Mouse (Mus musculus): Measurements from ENCODE around the gene Epo. TPM values are rescaled to one million over a fixed set of nuclear protein-coding genes. Genes with fewer than 3 reads are reported as not detected.

The Epo gene
- total and polyA plus RNA-seq, 3 experiments, result not detected

- no peaks in the 10 kb centered on the region for H3K9me3 ChIP-seq (replicated peaks; ENCODE audit: low read length)
- H3K27me3 ChIP-seq (replicated peaks), result peaks cover 6% of the 10 kb centered on the region
- no peak for DNase-seq (ENCODE audit: extremely low read depth)
- no peak overlapping the region for H3K4me3 ChIP-seq (replicated peaks in 1 of 3; ENCODE audit: low read depth in 2 of 3, low read length in 2 of 3, poor library complexity in 1 of 3)
- H3K4me1 ChIP-seq (ENCODE audit: control insufficient read depth in 1 of 2, insufficient read depth in 2 of 2), result no peaks in the 10 kb centered on the region
- H3K79me2 ChIP-seq (replicated peaks; ENCODE audit: control insufficient read depth, extremely low read depth, insufficient read depth, poor library complexity, severe bottlenecking), result no peaks in the 10 kb centered on the region
- H3K36me3 ChIP-seq (replicated peaks in 1 of 2; ENCODE audit: control insufficient read depth in 1 of 2, insufficient read depth in 1 of 2, low read length in 1 of 2), result no peaks in the 10 kb centered on the region
- H3K4me2 ChIP-seq (ENCODE audit: insufficient read depth, low read depth, poor library complexity, severe bottlenecking), result no peak overlapping the region
- H3K9ac ChIP-seq (ENCODE audit: insufficient read depth, low read depth), result no peak overlapping the region
- dilution Hi-C loops (cut with MboI; ENCODE audit: extremely low pct_ligation_motif_present, extremely low pct_unique_long_range_greater_than_20kb, low sequenced_read_pairs) (no loop called here), in situ Hi-C loops (cut with MboI; ENCODE audit: low pct_ligation_motif_present, low pct_unique_long_range_greater_than_20kb, low sequenced_read_pairs) (no loop called here)
- no peak overlapping the region for H3K27ac ChIP-seq (ENCODE audit: insufficient read depth, low read depth)
- TF ChIP-seq NELFE (IDR thresholded peaks at IDR 0.05; ENCODE audit: low read depth, low read length), result no peak
These were observed 7.9 kb upstream of the Epo start for GRCm38 (mm10) chr5:137540991-137541390.

DNA sequence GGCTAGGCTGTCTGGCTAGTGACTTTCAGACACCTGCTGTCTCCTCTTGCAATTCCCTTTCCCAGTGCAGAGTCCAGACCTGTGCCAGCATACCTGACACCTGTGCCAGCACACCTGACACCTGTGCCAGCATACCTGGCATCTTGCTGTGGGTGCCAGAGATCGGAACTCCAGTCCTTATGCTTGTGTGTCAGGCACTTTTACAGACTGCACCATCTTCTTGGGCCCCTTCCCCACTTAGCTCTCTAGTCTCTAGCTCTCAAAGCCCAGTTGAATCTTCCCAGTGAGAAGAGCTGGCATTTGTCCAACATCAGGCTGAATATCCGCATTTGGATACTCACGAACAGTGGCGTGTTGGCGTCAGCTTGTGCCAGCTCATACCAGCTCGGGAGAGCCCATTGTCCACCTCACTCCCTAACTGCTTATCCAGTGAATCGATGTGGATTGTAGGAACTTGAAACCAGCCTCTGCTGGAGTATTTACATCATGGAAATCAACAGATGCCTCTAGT lies 6.3 kb upstream of the Epo start:
- Histone ChIP-seq H3K9ac (ENCODE audit: insufficient read depth, low read depth) (no peak overlapping the region), H3K27ac (ENCODE audit: insufficient read depth, low read depth) (no peak overlapping the region), H3K9me3 (replicated peaks; ENCODE audit: low read length) (no peaks in the 10 kb centered on the region), H3K4me3 (replicated peaks in 1 of 3; ENCODE audit: low read depth in 2 of 3, low read length in 2 of 3, poor library complexity in 1 of 3) (no peak overlapping the region), H3K4me1 (ENCODE audit: control insufficient read depth in 1 of 2, insufficient read depth in 2 of 2) (peaks cover 0 to 8% of the 10 kb centered on the region in 2 experiments; a peak in 2 of 4 replicates), H3K27me3 (replicated peaks) (peaks cover 1% of the 10 kb centered on the region), H3K4me2 (ENCODE audit: insufficient read depth, low read depth, poor library complexity, severe bottlenecking) (no peak overlapping the region), H3K36me3 (replicated peaks in 1 of 2; ENCODE audit: control insufficient read depth in 1 of 2, insufficient read depth in 1 of 2, low read length in 1 of 2) (no peaks in the 10 kb centered on the region), H3K79me2 (replicated peaks; ENCODE audit: control insufficient read depth, extremely low read depth, insufficient read depth, poor library complexity, severe bottlenecking) (no peaks in the 10 kb centered on the region)
- DNase-seq (ENCODE audit: extremely low read depth), result no peak
- no peak for TF ChIP-seq USF1 (IDR thresholded peaks at IDR 0.05; ENCODE audit: low read depth, low read length)
- no peak for TF ChIP-seq RAD21 (IDR thresholded peaks at IDR 0.05; ENCODE audit: low read depth, low read length)
- no peak for TF ChIP-seq NELFE (IDR thresholded peaks at IDR 0.05; ENCODE audit: low read depth, low read length)
- TF ChIP-seq ZMIZ1 (IDR thresholded peaks at IDR 0.05; ENCODE audit: low read depth, low read length), result no peak
- TF ChIP-seq POLR2AphosphoS2 (IDR thresholded peaks at IDR 0.05; ENCODE audit: low read depth, low read length), result no peak
- no peak for TF ChIP-seq HCFC1 (IDR thresholded peaks at IDR 0.05; ENCODE audit: low read depth, low read length)
- no peak for TF ChIP-seq POLR2A (IDR thresholded peaks at IDR 0.05; ENCODE audit: low read depth, low read length)
- TF ChIP-seq NRF1 (IDR thresholded peaks at IDR 0.05; ENCODE audit: low read depth, low read length), result no peak
- TF ChIP-seq E2F4 (IDR thresholded peaks at IDR 0.05; ENCODE audit: insufficient replicate concordance, low read depth, low read length), result no peak
- no peak for TF ChIP-seq GABPA (IDR thresholded peaks at IDR 0.05; ENCODE audit: insufficient replicate concordance, low read depth, low read length)
- TF ChIP-seq ZNF384 (IDR thresholded peaks at IDR 0.05; ENCODE audit: low read depth, low read length), result no peak
- no peak for TF ChIP-seq ETS1 (conservative IDR thresholded peaks at IDR 0.05; ENCODE audit: low read depth, low read length)
- TF ChIP-seq USF2 (conservative IDR thresholded peaks at IDR 0.05; ENCODE audit: low read depth, low read length), result no peak
- TF ChIP-seq MEF2A (IDR thresholded peaks at IDR 0.05; ENCODE audit: borderline replicate concordance, low read depth, low read length), result no peak
- TF ChIP-seq PAX5 (IDR thresholded peaks at IDR 0.05; ENCODE audit: low read length), result no peak
- TF ChIP-seq EP300 (IDR thresholded peaks at IDR 0.05; ENCODE audit: low read length), result no peak
- no peak for TF ChIP-seq UBTF (IDR thresholded peaks at IDR 0.05; ENCODE audit: low read depth, low read length)
- no peak for TF ChIP-seq MAFK (IDR thresholded peaks at IDR 0.05; ENCODE audit: insufficient replicate concordance, low read length)
- dilution Hi-C loops (cut with MboI; ENCODE audit: extremely low pct_ligation_motif_present, extremely low pct_unique_long_range_greater_than_20kb, low sequenced_read_pairs) (no loop called here), in situ Hi-C loops (cut with MboI; ENCODE audit: low pct_ligation_motif_present, low pct_unique_long_range_greater_than_20kb, low sequenced_read_pairs) (no loop called here)
